Mouse (Mus musculus): ENCODE results near the gene Dusp12.

Gene Dusp12

DNA sequence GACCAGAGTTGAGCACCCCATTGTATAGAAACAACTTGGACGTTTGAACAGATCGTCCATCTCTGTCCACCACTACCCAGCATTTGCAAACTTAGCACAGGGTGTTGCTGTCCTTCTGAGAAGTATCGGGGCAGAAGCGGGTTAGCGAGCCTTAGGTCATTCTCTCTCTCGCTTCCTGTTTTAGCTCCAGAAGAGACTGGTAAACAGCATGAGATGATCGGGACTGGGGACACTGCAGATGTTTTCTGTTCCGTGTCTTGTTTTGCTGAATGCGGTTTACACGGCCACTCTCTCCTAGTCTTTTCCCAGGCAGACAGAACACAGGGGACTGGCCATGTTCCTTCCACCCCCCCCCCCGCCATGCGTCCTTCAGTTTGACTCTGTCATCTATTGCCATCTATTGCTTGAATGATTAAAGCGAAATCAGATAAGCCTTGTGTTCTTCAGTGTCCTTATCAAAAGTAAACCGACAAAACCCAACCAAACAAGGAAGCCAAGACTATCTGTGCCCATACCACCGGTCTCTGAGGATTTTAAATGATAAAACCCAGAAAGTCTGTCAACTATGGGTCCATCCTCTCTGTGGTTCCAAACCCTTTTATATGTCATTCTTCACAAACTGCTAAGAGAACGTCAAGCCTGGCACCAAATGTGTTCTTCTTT, 13.2 kb upstream of the Dusp12 start:
- peak in 1 of 2 experiments; percentile 36 for DNase-seq (ENCODE audit: inconsistent age in 2 of 2, low spot score in 1 of 2)

DNA sequence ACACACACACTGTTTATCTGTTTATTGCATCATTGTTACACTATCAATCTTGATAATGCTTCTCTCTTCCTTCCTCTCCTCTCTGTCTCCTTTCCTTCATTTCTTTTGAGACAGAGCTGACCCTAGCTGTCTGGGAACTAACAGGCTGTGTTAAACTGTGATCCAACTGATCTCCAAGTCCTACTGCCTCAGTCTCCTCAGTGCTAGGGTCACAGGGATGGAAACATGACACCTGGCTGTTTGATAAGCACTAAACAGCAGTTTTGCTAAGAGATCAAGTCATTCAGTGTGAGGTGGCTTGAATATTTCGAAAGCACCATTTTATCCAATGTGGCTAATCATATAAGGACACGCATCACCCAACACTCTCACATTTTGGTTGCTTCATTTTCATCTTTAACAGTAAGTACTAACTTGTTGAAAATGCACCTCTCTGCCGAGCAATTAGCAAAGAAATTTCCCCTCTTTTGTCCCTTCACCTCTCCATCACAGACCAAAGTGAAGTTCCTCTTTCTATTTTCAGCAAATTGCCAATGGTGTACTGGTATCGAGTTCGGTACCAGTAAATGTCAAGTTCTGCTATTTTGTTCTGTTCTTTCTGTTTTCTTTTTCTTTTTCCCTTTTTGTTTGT, 11.4 kb upstream of the Dusp12 start:
- DNase-seq (ENCODE audit: inconsistent age in 2 of 2, low spot score in 1 of 2) = no peak

- peak in 1 of 2 experiments; percentile 77 for DNase-seq (ENCODE audit: inconsistent age in 2 of 2, low spot score in 1 of 2)
Measured at GRCm38 (mm10) chr1:170894603-170895602, 9.6 kb upstream of the Dusp12 start.

GRCm38 (mm10) chr1:170892279-170892678, 6.9 kb upstream of the Dusp12 start:
- no peak for DNase-seq (ENCODE audit: inconsistent age in 2 of 2, low spot score in 1 of 2)

- DNase-seq (ENCODE audit: inconsistent age in 2 of 2, low spot score in 1 of 2) = no peak
Measured at GRCm38 (mm10) chr1:170891646-170892045, 6.3 kb upstream of the Dusp12 start.

- DNase-seq (ENCODE audit: inconsistent age in 2 of 2, low spot score in 1 of 2) = no peak
Measured at GRCm38 (mm10) chr1:170889310-170889709, 4.0 kb upstream of the Dusp12 start.

DNA sequence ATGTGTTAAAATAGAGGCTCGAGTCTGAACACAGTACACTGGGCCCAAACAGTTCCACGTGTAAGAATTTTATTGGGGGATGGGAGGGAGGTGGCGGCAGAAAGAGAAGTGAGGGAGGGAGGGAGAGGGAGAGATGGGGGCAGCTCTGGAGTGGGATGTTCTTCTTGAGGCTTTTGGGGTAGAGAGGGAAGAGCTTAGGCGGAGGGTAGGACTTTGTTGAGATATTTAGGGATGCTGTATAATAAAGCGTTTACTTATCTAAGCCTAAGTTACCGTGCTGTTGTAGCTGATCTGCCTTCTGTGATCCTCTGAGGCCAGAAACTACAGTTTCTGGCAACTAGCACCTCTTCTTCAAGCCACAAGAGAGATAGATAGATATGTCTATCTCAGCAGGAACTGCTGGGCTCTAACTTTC, 711 bp upstream of the Dusp12 start:
- no peak for DNase-seq (ENCODE audit: inconsistent age in 2 of 2, low spot score in 1 of 2)

GRCm38 (mm10) chr1:170884390-170884789, 950 bp downstream of the Dusp12 start:
- no peak for DNase-seq (ENCODE audit: inconsistent age in 2 of 2, low spot score in 1 of 2)

- no peak for DNase-seq (ENCODE audit: inconsistent age in 2 of 2, low spot score in 1 of 2)
Measured at GRCm38 (mm10) chr1:170882915-170883485, 2.3 kb downstream of the Dusp12 start.

GRCm38 (mm10) chr1:170876906-170877305, 8.4 kb downstream of the Dusp12 start:
- DNase-seq (ENCODE audit: inconsistent age in 2 of 2, low spot score in 1 of 2) = peak; percentile 41 to 80

- DNase-seq (ENCODE audit: inconsistent age in 2 of 2, low spot score in 1 of 2) = no peak
Measured at GRCm38 (mm10) chr1:170875676-170876075, 9.7 kb downstream of the Dusp12 start.

DNA sequence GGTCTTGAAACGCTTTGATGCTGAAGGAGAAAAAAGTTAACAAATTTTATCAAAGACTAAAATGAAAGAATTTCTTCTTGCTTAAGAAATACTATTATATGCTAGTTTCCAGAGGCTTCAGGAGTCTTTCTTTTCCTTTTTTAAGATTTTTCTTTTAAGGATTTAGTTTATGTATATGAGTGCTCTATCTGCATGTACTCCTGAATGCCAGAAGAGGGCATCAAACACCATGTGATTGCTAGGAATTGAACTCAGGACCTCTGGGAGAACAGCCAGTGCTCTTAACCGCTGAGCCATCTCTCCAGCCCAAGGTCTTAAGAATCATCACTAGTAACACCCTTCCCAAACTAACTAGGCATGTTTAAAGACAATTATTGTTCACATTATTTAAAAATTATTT, 13.4 kb downstream of the Dusp12 start:
- no peak for DNase-seq (ENCODE audit: inconsistent age in 2 of 2, low spot score in 1 of 2)

GRCm38 (mm10) chr1:170871402-170871801, 13.9 kb downstream of the Dusp12 start:
- no peak for DNase-seq (ENCODE audit: inconsistent age in 2 of 2, low spot score in 1 of 2)

- DNase-seq (ENCODE audit: inconsistent age in 2 of 2, low spot score in 1 of 2) = no peak
Measured at GRCm38 (mm10) chr1:170868905-170869283, 16.4 kb downstream of the Dusp12 start.

DNA sequence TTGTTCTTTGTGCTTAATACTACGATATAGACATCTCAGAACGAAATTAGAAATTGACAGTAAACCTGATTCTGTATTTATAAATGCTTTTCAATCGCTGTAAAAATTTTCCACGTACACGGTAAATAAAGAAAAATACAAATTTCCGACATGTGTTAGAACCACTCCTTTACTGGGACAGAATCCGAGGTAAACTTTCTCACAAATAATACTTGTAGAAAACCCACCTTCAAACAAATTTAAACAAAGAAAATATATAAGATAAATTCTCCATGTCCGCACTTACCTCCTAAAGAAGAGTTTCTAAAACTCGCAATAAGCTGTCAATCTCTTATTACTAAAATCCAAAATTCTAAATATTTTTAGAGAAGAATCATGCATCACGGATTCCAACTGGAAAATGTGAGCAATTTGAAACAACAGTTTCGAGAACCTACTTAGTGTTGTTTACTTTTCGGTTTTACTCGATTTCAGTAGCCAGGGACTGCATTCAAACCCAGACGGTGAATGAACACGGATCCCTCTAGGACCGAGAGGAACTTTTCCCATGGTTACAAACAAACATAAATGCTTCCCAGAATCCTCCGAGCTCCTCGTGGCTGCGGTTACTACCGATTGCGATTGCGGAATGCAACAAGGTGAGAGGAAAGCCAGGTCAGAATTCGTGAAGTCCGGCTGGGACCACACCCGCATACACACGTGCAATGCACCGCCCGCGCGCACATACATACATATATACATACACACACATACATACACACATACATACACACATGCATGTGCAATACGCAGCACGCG, 17.0 kb downstream of the Dusp12 start:
- DNase-seq (ENCODE audit: inconsistent age in 2 of 2, low spot score in 1 of 2) = peak; percentile 72 to 92

GRCm38 (mm10) chr1:170867691-170868105, 17.6 kb downstream of the Dusp12 start, which contains the start of gene Atf6:
Gene Atf6 (minus strand): TSS chr1:170867771.
- peak; percentile 96 to 100 for DNase-seq (ENCODE audit: inconsistent age in 2 of 2, low spot score in 1 of 2)

- peak; percentile 32 to 76 for DNase-seq (ENCODE audit: inconsistent age in 2 of 2, low spot score in 1 of 2)
Measured at GRCm38 (mm10) chr1:170866992-170867690, 18.2 kb downstream of the Dusp12 start.

GRCm38 (mm10) chr1:170865406-170865805, 19.9 kb downstream of the Dusp12 start:
- DNase-seq (ENCODE audit: inconsistent age in 2 of 2, low spot score in 1 of 2) = no peak

GRCm38 (mm10) chr1:170864754-170865153, 20.6 kb downstream of the Dusp12 start:
- no peak for DNase-seq (ENCODE audit: inconsistent age in 2 of 2, low spot score in 1 of 2)

DNA sequence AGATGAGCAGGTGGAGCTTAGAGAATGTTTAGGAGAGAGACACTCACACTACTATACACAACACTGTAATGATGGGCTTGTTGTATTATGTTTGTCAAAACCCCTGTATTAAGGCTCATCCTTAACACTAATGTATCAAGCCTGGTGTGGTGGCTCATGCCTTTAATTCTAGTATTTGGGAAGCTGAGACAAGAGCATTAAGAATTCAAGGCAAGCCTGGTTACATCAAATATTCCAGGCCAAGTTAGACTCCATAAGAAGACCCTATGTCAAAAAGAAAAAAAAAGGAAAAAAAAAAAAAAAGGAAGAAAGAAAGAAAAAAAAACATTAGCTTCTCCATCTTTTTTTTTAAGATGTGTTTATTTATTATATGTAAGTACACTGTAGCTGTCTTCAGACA, 21.1 kb downstream of the Dusp12 start:
- no peak for DNase-seq (ENCODE audit: inconsistent age in 2 of 2, low spot score in 1 of 2)
